Mouse (Mus musculus): ENCODE measurements at regions not wholly inside any gene's neighbourhood (a gene's known extent, or its start where the extent isn't known, plus 50 kb on each side); places are given as distances from the start of the nearest gene placed in this dataset.

DNA sequence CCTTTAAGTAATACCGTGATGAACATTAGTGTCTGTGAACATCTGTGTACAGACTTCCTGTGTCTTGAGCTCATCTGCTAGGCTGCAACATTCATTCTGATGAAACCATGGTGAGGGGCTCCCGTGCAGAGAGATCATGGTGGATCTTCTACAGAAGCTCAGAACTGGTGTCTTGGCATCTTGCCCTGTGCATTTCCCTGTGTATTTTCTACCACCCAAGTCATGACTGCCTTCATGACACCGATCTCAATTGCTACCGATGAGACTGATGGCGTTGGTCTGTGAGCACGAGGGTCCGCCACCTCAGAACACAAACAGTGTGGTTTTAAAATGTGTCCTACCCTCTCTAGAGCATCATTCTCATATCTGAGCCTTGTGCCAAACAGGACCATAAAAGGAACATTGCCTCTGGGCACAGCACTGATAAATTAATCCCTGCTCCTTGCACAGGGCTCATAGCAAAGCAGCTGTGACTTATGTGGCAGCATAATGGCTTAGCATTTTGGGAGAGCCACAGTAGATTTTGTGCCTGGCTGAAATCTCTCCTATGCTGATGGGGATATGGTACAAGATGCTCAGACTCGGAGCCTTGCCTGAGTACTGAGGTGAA is 132.8 kb upstream of the Slc35f3 start:
- Histone ChIP-seq H3K4me3 (replicated peaks; ENCODE audit: low read depth, low read length) (no peak overlapping the region), H3K36me3 (ENCODE audit: control insufficient read depth, insufficient read depth, low read length) (no peaks in the 10 kb centered on the region), H3K4me1 (ENCODE audit: control insufficient read depth, insufficient read depth, low read length) (peaks cover 26% of the 10 kb centered on the region), H3K9ac (replicated peaks; ENCODE audit: low read length) (no peak overlapping the region), H3K4me2 (ENCODE audit: low read length) (no peak overlapping the region), H3K9me3 (ENCODE audit: control insufficient read depth, low read length) (no peaks in the 10 kb centered on the region), H3K27ac (replicated peaks; ENCODE audit: low read depth, low read length) (peak overlapping the region; percentile 6), H3K27me3 (ENCODE audit: control insufficient read depth, insufficient read depth, low read length) (no peaks in the 10 kb centered on the region)
- 70% methylated on average over 8 of the region's 8 CpGs for WGBS
- DNase-seq = peak; percentile 68
- ATAC-seq (ENCODE audit: low FRiP score, low TSS enrichment) = no peak

DNA sequence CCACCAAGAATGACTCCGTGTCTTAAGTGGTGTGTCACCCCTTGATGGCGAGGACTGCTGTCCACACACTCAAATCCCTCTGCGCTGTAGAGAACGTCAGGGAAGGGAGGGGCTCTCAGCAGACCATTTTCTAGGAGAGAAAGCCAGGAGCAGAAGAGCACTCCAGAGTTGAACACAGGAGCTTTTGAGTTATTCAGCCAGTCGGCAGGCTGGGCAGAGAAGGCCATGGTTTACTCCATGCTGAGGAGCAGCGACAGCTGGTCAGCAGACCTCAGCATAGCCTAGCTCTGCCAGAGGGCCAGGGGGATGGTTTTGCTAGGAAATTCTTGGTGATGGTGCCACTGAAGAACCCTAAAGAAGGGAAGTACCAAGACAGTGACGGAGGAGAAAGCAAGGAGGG is 132.0 kb upstream of the Slc35f3 start:
- Histone ChIP-seq H3K27ac (replicated peaks; ENCODE audit: low read depth, low read length) (peak overlapping the region; percentile 6), H3K9ac (replicated peaks; ENCODE audit: low read length) (no peak overlapping the region), H3K36me3 (ENCODE audit: control insufficient read depth, insufficient read depth, low read length) (no peaks in the 10 kb centered on the region), H3K4me3 (replicated peaks; ENCODE audit: low read depth, low read length) (no peak overlapping the region), H3K9me3 (ENCODE audit: control insufficient read depth, low read length) (no peaks in the 10 kb centered on the region), H3K27me3 (ENCODE audit: control insufficient read depth, insufficient read depth, low read length) (no peaks in the 10 kb centered on the region), H3K4me2 (ENCODE audit: low read length) (no peak overlapping the region), H3K4me1 (ENCODE audit: control insufficient read depth, insufficient read depth, low read length) (peaks cover 23% of the 10 kb centered on the region)
- DNase-seq = no peak
- no peak for ATAC-seq (ENCODE audit: low FRiP score, low TSS enrichment)
- WGBS = 76% methylated on average over 7 of the region's 7 CpGs

DNA sequence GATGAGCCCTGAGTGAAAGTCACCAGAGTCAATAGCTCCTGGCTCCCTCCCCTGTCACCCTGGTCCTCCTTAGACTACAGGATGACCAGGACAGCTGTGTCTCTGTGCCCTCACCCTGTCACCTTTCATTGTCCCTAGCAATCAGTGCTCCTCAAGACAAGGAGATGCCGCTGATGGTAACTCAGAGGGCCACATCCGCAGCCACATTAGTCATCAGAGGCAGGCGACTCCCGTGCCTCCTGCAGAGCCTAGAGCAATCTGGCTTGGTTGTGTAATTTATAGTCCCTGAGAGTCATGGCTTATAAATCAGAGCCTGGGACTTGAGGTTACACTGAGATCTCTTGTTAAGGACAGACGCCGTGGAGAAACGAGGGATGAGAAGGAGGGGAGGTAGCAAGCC is 123.9 kb upstream of the Slc35f3 start:
- Histone ChIP-seq H3K27ac (replicated peaks; ENCODE audit: low read depth, low read length) (no peak overlapping the region), H3K9ac (replicated peaks; ENCODE audit: low read length) (no peak overlapping the region), H3K4me2 (ENCODE audit: low read length) (no peak overlapping the region), H3K36me3 (ENCODE audit: control insufficient read depth, insufficient read depth, low read length) (no peaks in the 10 kb centered on the region), H3K4me1 (ENCODE audit: control insufficient read depth, insufficient read depth, low read length) (peaks cover 4% of the 10 kb centered on the region; the same call in 1 of the 2 replicates), H3K4me3 (replicated peaks; ENCODE audit: low read depth, low read length) (no peak overlapping the region), H3K27me3 (ENCODE audit: control insufficient read depth, insufficient read depth, low read length) (no peaks in the 10 kb centered on the region), H3K9me3 (ENCODE audit: control insufficient read depth, low read length) (no peaks in the 10 kb centered on the region)
- WGBS = 80% methylated on average over 7 of the region's 7 CpGs
- no peak for DNase-seq
- ATAC-seq (ENCODE audit: low FRiP score, low TSS enrichment) = no peak

DNA sequence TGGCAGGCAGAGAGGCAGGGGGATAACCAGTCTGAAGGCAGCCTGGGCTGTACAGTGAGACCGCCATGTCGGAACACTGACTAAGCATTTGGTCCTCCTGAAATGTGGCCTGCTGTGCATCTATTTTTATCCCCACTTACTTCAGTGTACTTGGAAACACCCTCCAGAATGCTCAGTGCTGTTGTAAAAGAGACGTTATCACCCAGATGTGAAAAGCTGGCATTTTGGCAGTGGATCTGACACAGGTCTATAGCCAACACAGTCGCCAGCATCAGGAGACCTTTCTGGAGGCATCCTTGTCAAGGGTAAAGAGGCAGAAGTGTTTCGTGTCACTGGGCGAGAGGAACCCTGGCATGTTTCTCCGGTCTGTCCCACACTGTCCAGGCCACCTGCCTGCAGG is 122.1 kb upstream of the Slc35f3 start:
- no peak overlapping the region for H3K4me3 ChIP-seq (replicated peaks; ENCODE audit: low read depth, low read length)
- 94% methylated on average over 7 of the region's 7 CpGs for whole genome bisulfite sequencing
- no peak overlapping the region for H3K27ac ChIP-seq (replicated peaks; ENCODE audit: low read depth, low read length)
- H3K4me2 ChIP-seq (ENCODE audit: low read length) = no peak overlapping the region
- H3K4me1 ChIP-seq (ENCODE audit: control insufficient read depth, insufficient read depth, low read length) = peaks cover 4% of the 10 kb centered on the region; the same call in 1 of the 2 replicates
- H3K36me3 ChIP-seq (ENCODE audit: control insufficient read depth, insufficient read depth, low read length) = no peaks in the 10 kb centered on the region
- ATAC-seq (ENCODE audit: low FRiP score, low TSS enrichment) (no peak), DNase-seq (no peak)
- H3K9ac ChIP-seq (replicated peaks; ENCODE audit: low read length) = no peak overlapping the region
- H3K9me3 ChIP-seq (ENCODE audit: control insufficient read depth, low read length) = no peaks in the 10 kb centered on the region
- no peaks in the 10 kb centered on the region for H3K27me3 ChIP-seq (ENCODE audit: control insufficient read depth, insufficient read depth, low read length)

DNA sequence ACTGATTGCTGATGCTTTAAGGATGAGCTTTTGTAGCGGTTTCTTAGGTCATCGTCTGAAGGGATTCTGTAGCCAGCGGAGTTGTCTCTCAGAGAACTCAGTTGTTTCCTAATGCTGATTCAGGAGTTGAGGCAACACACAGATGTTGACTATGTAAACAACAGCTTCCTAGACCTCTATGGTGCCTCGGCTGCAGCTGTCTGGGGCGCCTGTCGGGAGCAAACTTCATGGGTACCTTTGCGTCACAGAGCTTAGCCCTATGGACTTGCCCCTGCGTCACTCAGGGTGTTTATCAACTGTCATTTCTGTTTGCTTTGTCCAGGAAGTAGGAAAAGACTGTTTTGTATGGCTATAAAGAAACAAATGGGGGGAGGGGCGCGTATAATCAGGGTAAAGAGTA is 120.5 kb upstream of the Slc35f3 start:
- WGBS = 87% methylated on average over 10 of the region's 10 CpGs
- no peak for ATAC-seq (ENCODE audit: low FRiP score, low TSS enrichment)
- H3K4me2 ChIP-seq (ENCODE audit: low read length) = no peak overlapping the region

DNA sequence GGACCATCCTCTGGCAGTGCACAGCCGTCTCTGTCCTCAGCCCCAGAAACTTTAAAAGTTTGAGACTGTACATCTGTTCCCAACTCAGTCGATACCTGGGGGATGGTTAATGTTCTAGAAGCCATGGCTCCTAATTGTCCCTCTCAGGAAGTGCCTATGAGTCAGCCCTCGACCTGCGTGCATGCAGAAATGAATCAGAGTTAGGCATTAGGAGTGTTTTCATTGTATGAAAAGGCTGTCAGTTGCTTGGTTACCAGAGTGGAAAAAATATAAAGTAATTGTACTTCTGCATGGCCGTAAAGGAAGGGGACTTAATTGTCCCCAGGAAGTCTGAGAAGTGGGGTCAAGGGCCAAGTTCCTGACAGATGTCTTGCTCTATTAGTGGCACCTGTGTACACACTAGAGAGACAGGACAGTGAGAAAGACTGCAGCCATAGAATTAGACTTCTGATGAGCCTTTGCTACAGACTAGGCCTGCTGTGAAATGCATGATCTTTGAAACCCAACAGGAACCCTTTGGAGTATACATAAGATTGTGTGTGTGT is 109.5 kb upstream of the Slc35f3 start:
- no peaks in the 10 kb centered on the region for H3K36me3 ChIP-seq (ENCODE audit: control insufficient read depth, insufficient read depth, low read length)
- H3K27me3 ChIP-seq (ENCODE audit: control insufficient read depth, insufficient read depth, low read length) = no peaks in the 10 kb centered on the region
- no peak for DNase-seq
- no peak overlapping the region for H3K9ac ChIP-seq (replicated peaks; ENCODE audit: low read length)
- 61% methylated on average over 5 of the region's 5 CpGs for WGBS
- H3K27ac ChIP-seq (replicated peaks; ENCODE audit: low read depth, low read length) = no peak overlapping the region
- H3K9me3 ChIP-seq (ENCODE audit: control insufficient read depth, low read length) = no peaks in the 10 kb centered on the region
- no peak overlapping the region for H3K4me2 ChIP-seq (ENCODE audit: low read length)
- H3K4me1 ChIP-seq (ENCODE audit: control insufficient read depth, insufficient read depth, low read length) = no peaks in the 10 kb centered on the region
- H3K4me3 ChIP-seq (replicated peaks; ENCODE audit: low read depth, low read length) = no peak overlapping the region
- ATAC-seq (ENCODE audit: low FRiP score, low TSS enrichment) = no peak

More for the DNA sequence above, 120.5 kb upstream of the Slc35f3 start:
- Histone ChIP-seq H3K27ac (replicated peaks; ENCODE audit: low read depth, low read length) (no peak overlapping the region), H3K4me3 (replicated peaks; ENCODE audit: low read depth, low read length) (no peak overlapping the region), H3K36me3 (ENCODE audit: control insufficient read depth, insufficient read depth, low read length) (no peaks in the 10 kb centered on the region), H3K9ac (replicated peaks; ENCODE audit: low read length) (no peak overlapping the region), H3K27me3 (ENCODE audit: control insufficient read depth, insufficient read depth, low read length) (no peaks in the 10 kb centered on the region), H3K4me1 (ENCODE audit: control insufficient read depth, insufficient read depth, low read length) (peaks cover 4% of the 10 kb centered on the region; the same call in 1 of the 2 replicates), H3K9me3 (ENCODE audit: control insufficient read depth, low read length) (no peaks in the 10 kb centered on the region)
- DNase-seq = no peak

DNA sequence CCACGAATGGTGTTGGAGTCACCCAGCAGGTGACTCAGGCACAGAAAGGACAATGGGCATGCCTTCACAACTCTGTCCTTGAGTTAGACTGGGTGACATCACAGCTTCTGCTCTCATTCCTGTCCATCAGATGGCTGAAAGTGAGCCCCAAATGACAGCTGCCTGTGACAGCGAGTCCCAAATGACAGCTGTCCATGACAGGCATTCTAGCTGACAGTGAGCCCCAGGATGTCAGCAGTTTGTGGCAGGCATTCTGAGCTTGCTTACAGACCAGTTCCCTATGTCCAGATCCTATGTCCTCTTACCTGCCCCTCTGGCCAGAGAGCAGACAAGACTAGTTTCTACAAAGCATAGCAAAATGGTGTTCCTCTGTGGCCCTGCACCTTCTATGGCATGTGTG is 102.7 kb upstream of the Slc35f3 start:
- Histone ChIP-seq H3K36me3 (ENCODE audit: control insufficient read depth, insufficient read depth, low read length) (no peaks in the 10 kb centered on the region), H3K4me2 (ENCODE audit: low read length) (no peak overlapping the region), H3K9me3 (ENCODE audit: control insufficient read depth, low read length) (no peaks in the 10 kb centered on the region), H3K27me3 (ENCODE audit: control insufficient read depth, insufficient read depth, low read length) (no peaks in the 10 kb centered on the region), H3K4me3 (replicated peaks; ENCODE audit: low read depth, low read length) (no peak overlapping the region), H3K4me1 (ENCODE audit: control insufficient read depth, insufficient read depth, low read length) (no peaks in the 10 kb centered on the region), H3K9ac (replicated peaks; ENCODE audit: low read length) (no peak overlapping the region), H3K27ac (replicated peaks; ENCODE audit: low read depth, low read length) (no peak overlapping the region)
- DNase-seq (no peak), ATAC-seq (ENCODE audit: low FRiP score, low TSS enrichment) (no peak)
- 75% methylated on average over 2 of the region's 2 CpGs for WGBS

DNA sequence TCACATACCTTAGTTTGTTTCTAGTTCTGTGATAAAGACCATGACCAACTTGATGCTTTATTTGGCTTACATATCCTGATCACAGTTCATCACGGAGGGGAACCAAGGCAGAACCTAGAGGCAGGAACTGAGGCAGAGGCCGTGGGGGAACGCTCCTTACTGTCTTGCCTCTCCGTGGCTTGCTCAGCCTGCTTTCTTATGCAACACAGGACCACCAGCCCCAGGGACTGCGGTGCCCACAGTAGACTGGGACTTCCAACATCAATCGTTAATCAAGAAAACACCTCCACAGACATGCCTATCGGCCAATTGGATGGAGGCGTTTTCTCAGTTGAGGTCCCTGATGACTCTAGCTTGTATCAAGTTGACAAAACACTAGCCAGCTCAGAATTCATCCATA is 87.8 kb upstream of the Slc35f3 start:
- Histone ChIP-seq H3K9ac (replicated peaks; ENCODE audit: low read length) (no peak overlapping the region), H3K4me3 (replicated peaks; ENCODE audit: low read depth, low read length) (no peak overlapping the region), H3K36me3 (ENCODE audit: control insufficient read depth, insufficient read depth, low read length) (no peaks in the 10 kb centered on the region), H3K4me2 (ENCODE audit: low read length) (no peak overlapping the region), H3K27ac (replicated peaks; ENCODE audit: low read depth, low read length) (no peak overlapping the region), H3K27me3 (ENCODE audit: control insufficient read depth, insufficient read depth, low read length) (no peaks in the 10 kb centered on the region), H3K4me1 (ENCODE audit: control insufficient read depth, insufficient read depth, low read length) (no peaks in the 10 kb centered on the region), H3K9me3 (ENCODE audit: control insufficient read depth, low read length) (no peaks in the 10 kb centered on the region)
- 87% methylated on average over 8 of the region's 8 CpGs for WGBS
- DNase-seq = no peak
- no peak for ATAC-seq (ENCODE audit: low FRiP score, low TSS enrichment)

DNA sequence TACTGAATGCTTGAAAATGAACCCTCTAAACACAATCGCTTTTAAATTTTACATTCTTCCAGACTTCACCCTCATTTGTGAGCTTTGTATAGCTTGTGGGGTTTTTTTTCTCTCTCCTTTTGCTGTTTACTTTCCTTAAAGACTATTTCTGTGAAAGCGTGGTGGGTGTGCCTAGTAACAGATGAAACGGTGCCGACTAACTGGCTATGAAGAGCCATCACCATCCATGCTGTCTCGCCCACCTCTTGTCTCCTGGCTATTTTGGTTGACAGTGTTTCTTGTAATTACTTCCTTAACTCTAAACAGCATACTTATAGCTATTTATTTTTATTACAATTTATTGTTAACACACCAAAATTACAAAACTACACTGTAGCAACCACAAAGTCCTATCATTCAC is 85.6 kb upstream of the Slc35f3 start:
- no peak for DNase-seq
- H3K4me2 ChIP-seq (ENCODE audit: low read length) = no peak overlapping the region
- 92% methylated on average over 5 of the region's 5 CpGs for WGBS
- no peaks in the 10 kb centered on the region for H3K27me3 ChIP-seq (ENCODE audit: control insufficient read depth, insufficient read depth, low read length)
- no peak overlapping the region for H3K9ac ChIP-seq (replicated peaks; ENCODE audit: low read length)
- H3K4me3 ChIP-seq (replicated peaks; ENCODE audit: low read depth, low read length) = no peak overlapping the region
- no peaks in the 10 kb centered on the region for H3K36me3 ChIP-seq (ENCODE audit: control insufficient read depth, insufficient read depth, low read length)
- H3K4me1 ChIP-seq (ENCODE audit: control insufficient read depth, insufficient read depth, low read length) = no peaks in the 10 kb centered on the region
- H3K9me3 ChIP-seq (ENCODE audit: control insufficient read depth, low read length) = no peaks in the 10 kb centered on the region
- no peak overlapping the region for H3K27ac ChIP-seq (replicated peaks; ENCODE audit: low read depth, low read length)
- ATAC-seq (ENCODE audit: low FRiP score, low TSS enrichment) = no peak
